Mouse (Mus musculus) testis, adult 2 months (tissue): ENCODE results near the gene Auts2. TPM values are rescaled to one million over a fixed set of nuclear protein-coding genes. Genes with fewer than 3 reads are reported as not detected.

Experiments used
- H3K27ac ChIP-seq: fragments of 200-500 bp; 2 replicates; pipeline ENCODE4 v1.5.1; 2012; ENCODE audit warnings: low read depth, low read length; ENCODE audit not compliant: control insufficient read depth, insufficient read depth
- H3K27me3 ChIP-seq: fragments of 200-500 bp; 2 replicates; pipeline ENCODE4 v1.6.1; 2012; ENCODE audit warnings: mild to moderate bottlenecking, low read length, moderate library complexity; ENCODE audit not compliant: control insufficient read depth, insufficient read depth
- H3K36me3 ChIP-seq: fragments of 200-500 bp; 2 replicates; pipeline ENCODE4 v1.6.1; 2012; ENCODE audit warnings: mild to moderate bottlenecking, low read length; ENCODE audit not compliant: control insufficient read depth, insufficient read depth
- H3K4me1 ChIP-seq: fragments of 200-500 bp; 2 replicates; pipeline ENCODE4 v1.6.1; 2012; ENCODE audit warnings: low read length; ENCODE audit not compliant: control insufficient read depth, insufficient read depth
- H3K4me3 ChIP-seq: fragments of 200-500 bp; 2 replicates; pipeline ENCODE4 v1.5.1; 2012; ENCODE audit warnings: low read depth, mild to moderate bottlenecking, low read length, moderate library complexity, mixed read lengths; ENCODE audit not compliant: control insufficient read depth
- CTCF ChIP-seq: fragments of 200-500 bp; IDR thresholded peaks from 2 replicates; pipeline ENCODE4 v1.5.1; 2012; ENCODE audit warnings: low read depth, mild to moderate bottlenecking, inconsistent platforms, low read length, moderate library complexity; ENCODE audit not compliant: control insufficient read depth, insufficient read depth, insufficient replicate concordance
- POLR2A ChIP-seq: fragments of 200-500 bp; IDR thresholded peaks from 2 replicates; pipeline ENCODE4 v1.6.1; 2012; ENCODE audit warnings: low read depth, mild to moderate bottlenecking, inconsistent platforms, low read length, moderate library complexity; ENCODE audit not compliant: control insufficient read depth
- polyA plus RNA-seq: library from polyadenylated mRNA; depleted of rRNA; stranded (reverse); fragments of >200 nt; gene quantifications from 2 replicates; pipeline ENCODE4 v1.2.3, GENCODE M21; 2012

Auts2 gene
- polyA plus RNA-seq, 1 experiment, result 4.3 TPM

GRCm38 (mm10) chr5:132448401-132449066, 94.6 kb downstream of the Auts2 start:
- TF ChIP-seq POLR2A, result no peak
- no peak for TF ChIP-seq CTCF
- H3K4me1 ChIP-seq, result no peaks in the 10 kb centered on the region
- no peak overlapping the region for H3K27ac ChIP-seq

GRCm38 (mm10) chr5:132445213-132445954, 97.8 kb downstream of the Auts2 start:
- no peak for TF ChIP-seq POLR2A
- TF ChIP-seq CTCF, result no peak
- Histone ChIP-seq H3K36me3 (no peaks in the 10 kb centered on the region), H3K4me3 (no peak overlapping the region), H3K27ac (no peak overlapping the region), H3K4me1 (no peaks in the 10 kb centered on the region), H3K27me3 (no peaks in the 10 kb centered on the region)

More at GRCm38 (mm10) chr5:132448401-132449066, 94.6 kb downstream of the Auts2 start:
- no peak overlapping the region for H3K4me3 ChIP-seq
- no peaks in the 10 kb centered on the region for H3K36me3 ChIP-seq
- no peaks in the 10 kb centered on the region for H3K27me3 ChIP-seq

- TF ChIP-seq CTCF (no peak), POLR2A (no peak)
- Histone ChIP-seq H3K4me3 (no peak overlapping the region), H3K27me3 (no peaks in the 10 kb centered on the region)
Observed at GRCm38 (mm10) chr5:132442948-132443347, 100.2 kb downstream of the Auts2 start.

GRCm38 (mm10) chr5:132438414-132438813, 104.7 kb downstream of the Auts2 start:
- no peak overlapping the region for H3K27ac ChIP-seq
- TF ChIP-seq CTCF (no peak), POLR2A (no peak)
- H3K4me1 ChIP-seq, result no peaks in the 10 kb centered on the region
- no peaks in the 10 kb centered on the region for H3K36me3 ChIP-seq
- H3K27me3 ChIP-seq, result no peaks in the 10 kb centered on the region
- H3K4me3 ChIP-seq, result no peak overlapping the region

More at GRCm38 (mm10) chr5:132442948-132443347, 100.2 kb downstream of the Auts2 start:
- Histone ChIP-seq H3K4me1 (no peaks in the 10 kb centered on the region), H3K36me3 (no peaks in the 10 kb centered on the region), H3K27ac (no peak overlapping the region)

GRCm38 (mm10) chr5:132437994-132438393, 105.2 kb downstream of the Auts2 start:
- H3K27ac ChIP-seq, result no peak overlapping the region
- H3K27me3 ChIP-seq, result no peaks in the 10 kb centered on the region
- H3K4me1 ChIP-seq, result no peaks in the 10 kb centered on the region
- H3K4me3 ChIP-seq, result no peak overlapping the region
- H3K36me3 ChIP-seq, result no peaks in the 10 kb centered on the region
- no peak for TF ChIP-seq POLR2A
- TF ChIP-seq CTCF, result no peak

GRCm38 (mm10) chr5:132437478-132437877, 105.7 kb downstream of the Auts2 start:
- H3K4me1 ChIP-seq, result no peaks in the 10 kb centered on the region
- H3K4me3 ChIP-seq, result no peak overlapping the region
- H3K36me3 ChIP-seq, result no peaks in the 10 kb centered on the region
- TF ChIP-seq POLR2A, result no peak
- no peak for TF ChIP-seq CTCF
- H3K27me3 ChIP-seq, result no peaks in the 10 kb centered on the region
- H3K27ac ChIP-seq, result no peak overlapping the region

- Histone ChIP-seq H3K4me3 (no peak overlapping the region), H3K27ac (no peak overlapping the region), H3K27me3 (no peaks in the 10 kb centered on the region), H3K36me3 (no peaks in the 10 kb centered on the region), H3K4me1 (no peaks in the 10 kb centered on the region)
- TF ChIP-seq CTCF (no peak), POLR2A (no peak)
Observed at GRCm38 (mm10) chr5:132436901-132437300, 106.2 kb downstream of the Auts2 start.
